In genomic region chr8:24779319-24779718, GRCm38 (mm10) we compare ENCODE assay signal across 10 mouse cellular contexts. TPM values are rescaled to one million over a fixed set of nuclear protein-coding genes. Genes with fewer than 3 reads are reported as not detected.
DNase-seq lines count a peak whose midpoint lies in the region; ATAC-seq lines count a peak whose summit lies in the region.
"Had no signal": no experiment of that assay in that cellular context is flagged by ENCODE, and none has a peak within 500 bp of the region (broad histone marks: within the 10 kb centered on the region; RNA-seq: fewer than 3 reads in every experiment).

No protein-coding gene starts in this region.

- ATAC-seq in frontal cortex, adult (ENCODE audit: low TSS enrichment): peak; percentile 34; the same call in 1 of the 2 replicates
- 0 out of 2 replicates have a peak, but pooled peaks have one; percentile 42 for ATAC-seq in megakaryocyte progenitor cell, adult 5-6 weeks (replicated peaks; ENCODE audit: poor library complexity)
- ATAC-seq in erythroid progenitor cell, adult 5-6 weeks (replicated peaks; ENCODE audit: low FRiP score, poor library complexity, severe bottlenecking): no peak

- intact Hi-C loops in left cerebral cortex, postnatal 14 days (cut with DNase I): loop anchor here (5.0 kb wide), 1 partner anchor 232 kb away; no protein-coding TSS in a partner anchor

- DNase-seq in frontal cortex, postnatal 14 days (ENCODE audit: low spot score in 2 of 2): no peak
- peak; percentile 24 to 25 for DNase-seq in left cerebral cortex, postnatal 14 days (ENCODE audit: low spot score in 2 of 2)
- no peak for DNase-seq in left cerebral cortex, adult 8-10 months (ENCODE audit: low spot score in 2 of 2)
- peak; percentile 28 for DNase-seq in R1 (ENCODE audit: low read depth, low spot score)
- DNase-seq in cerebellum, postnatal 25 days: no peak
- DNase-seq: cerebellum, adult 8-10 months had no signal

RNA-seq across cellular contexts. Expression of gene Adam5, which starts 44.9 kb away (rescaled TPM):
- under 1 TPM; 0.35 to 0.68 TPM for total RNA-seq in left cerebral cortex, postnatal 14 days (2021)
- total RNA-seq in left cerebral cortex, adult 8-10 months (2022): under 1 TPM in 1 of 4 experiments, not detected in 3; 0.21 TPM
- 0.12 TPM in 1 of 2 replicates, not detected in the other for total RNA-seq in megakaryocyte progenitor cell, adult 5-6 weeks (2015)
- total RNA-seq in megakaryocyte progenitor cell, adult 5-6 weeks (2017): 0.20 TPM in 1 of 2 replicates, not detected in the other
- total RNA-seq in erythroid progenitor cell, adult 5-6 weeks (2015; ENCODE audit: low replicate concordance): not detected in 2 replicates
- not detected in 2 replicates for total RNA-seq in erythroid progenitor cell, adult 5-6 weeks (2017; ENCODE audit: low replicate concordance)
- total RNA-seq: G1E had no signal

RNA-seq across cellular contexts. Expression of gene Adam3, which starts 53.7 kb away (rescaled TPM):
- not detected for total RNA-seq in left cerebral cortex, postnatal 14 days (2021)
- total RNA-seq in left cerebral cortex, adult 8-10 months (2022): not detected
- total RNA-seq in megakaryocyte progenitor cell, adult 5-6 weeks (2015): 3.0 and 3.2 TPM in 2 replicates
- total RNA-seq in megakaryocyte progenitor cell, adult 5-6 weeks (2017): 2.8 and 6.7 TPM in 2 replicates
- total RNA-seq in erythroid progenitor cell, adult 5-6 weeks (2015; ENCODE audit: low replicate concordance): not detected in 2 replicates
- not detected in 2 replicates for total RNA-seq in erythroid progenitor cell, adult 5-6 weeks (2017; ENCODE audit: low replicate concordance)
- total RNA-seq: G1E had no signal

Comparison
In these comparisons a context has a peak if more than half of its experiments do, and no peak if none do; other contexts are left out.
1. DNase-seq: peak in left cerebral cortex, postnatal 14 days (2 of 2) and R1 (single experiment); none in frontal cortex, postnatal 14 days (0 of 2), left cerebral cortex, adult 8-10 months (0 of 2) and cerebellum, postnatal 25 days (0 of 2).